Comparison of ENCODE assay signal across 9 mouse cellular contexts in the genomic region with DNA sequence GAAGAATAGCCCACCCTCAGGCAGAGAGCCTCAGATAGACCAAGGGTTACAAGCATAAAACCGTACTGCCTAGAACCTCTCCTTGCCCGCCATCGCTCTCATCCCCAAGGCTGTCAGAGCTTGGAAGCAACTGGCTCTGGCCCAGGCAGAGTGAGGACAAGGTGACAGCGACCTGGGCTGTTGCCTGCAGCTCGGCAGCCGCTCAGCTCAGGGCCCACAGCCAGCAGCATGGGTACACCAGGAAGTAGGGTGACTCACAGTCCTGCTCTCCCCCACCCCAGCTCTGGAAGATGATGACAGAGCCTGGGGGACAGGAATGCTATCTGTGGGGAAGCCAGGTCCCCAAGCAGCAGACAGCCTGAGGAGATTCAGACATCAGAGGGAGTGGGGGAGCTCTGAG. TPM values are rescaled to one million over a fixed set of nuclear protein-coding genes. Genes with fewer than 3 reads are reported as not detected.
DNase-seq lines count a peak whose midpoint lies in the region; ATAC-seq and TF ChIP-seq lines count a peak whose summit lies in the region.
"Had no signal": no experiment of that assay in that cellular context is flagged by ENCODE, and none has a peak within 500 bp of the region (broad histone marks: within the 10 kb centered on the region; RNA-seq: fewer than 3 reads in every experiment).

No protein-coding gene starts in this region.

- intact Hi-C loops in heart, adult 2 months (cut with DNase I): no loop called here

- no peak overlapping the region for H3K9ac ChIP-seq in heart, adult 2 months (ENCODE audit: low read depth, low read length)
- H3K9ac ChIP-seq in liver, embryonic 11.5 days (ENCODE audit: low read depth, low read length): no peak overlapping the region
- H3K9ac ChIP-seq: liver, embryonic 15.5 days had no signal

- no peak overlapping the region for H3K27ac ChIP-seq in heart, adult 2 months
- H3K27ac ChIP-seq in liver, embryonic 11.5 days (ENCODE audit: low read depth, low read length): no peak overlapping the region
- H3K27ac ChIP-seq: liver, embryonic 15.5 days had no signal

- no peak for TF ChIP-seq EP300 in heart, adult 2 months (IDR thresholded peaks at IDR 0.05; ENCODE audit: insufficient read depth, low read depth, low read length)

- H3K27me3 ChIP-seq in heart, adult 2 months (ENCODE audit: control insufficient read depth, insufficient read depth, low read length): peaks cover 2% of the 10 kb centered on the region; the same call in 1 of the 2 replicates
- H3K27me3 ChIP-seq in liver, embryonic 11.5 days (replicated peaks; ENCODE audit: control insufficient read depth, insufficient read depth, low read length): peaks cover 27% of the 10 kb centered on the region

- no peaks in the 10 kb centered on the region for H3K36me3 ChIP-seq in heart, adult 2 months (ENCODE audit: control insufficient read depth, insufficient read depth, low read length)
- no peaks in the 10 kb centered on the region for H3K36me3 ChIP-seq in liver, embryonic 11.5 days (ENCODE audit: control insufficient read depth, insufficient read depth, low read length)
- H3K36me3 ChIP-seq: liver, embryonic 15.5 days had no signal

- no peaks in the 10 kb centered on the region for H3K79me2 ChIP-seq in heart, adult 2 months (replicated peaks; ENCODE audit: control insufficient read depth, insufficient read depth, low read length)

- 33% methylated on average over 6 of the region's 6 CpGs for WGBS in heart, adult 2 months
- WGBS in liver, embryonic 11.5 days: 64% methylated on average over 6 of the region's 6 CpGs

- no peak for TF ChIP-seq POLR2A in heart, adult 2 months (IDR thresholded peaks at IDR 0.05; ENCODE audit: insufficient read depth, low read depth, low read length)

- ATAC-seq in megakaryocyte, adult 5-6 weeks (ENCODE audit: poor library complexity, severe bottlenecking): no peak
- ATAC-seq in liver, embryonic 11.5 days (replicated peaks; ENCODE audit: low FRiP score): no peak

- H3K4me3 ChIP-seq in heart, adult 2 months: no peak overlapping the region
- H3K4me3 ChIP-seq in liver, embryonic 11.5 days (ENCODE audit: low read depth, low read length): no peak overlapping the region
- H3K4me3 ChIP-seq: liver, embryonic 15.5 days had no signal

- no peak overlapping the region for H3K4me2 ChIP-seq in liver, embryonic 11.5 days
- H3K4me2 ChIP-seq: liver, embryonic 15.5 days had no signal

- H3K9me3 ChIP-seq in liver, embryonic 11.5 days (ENCODE audit: control insufficient read depth, low read length): no peaks in the 10 kb centered on the region
- H3K9me3 ChIP-seq: liver, embryonic 15.5 days had no signal

- TF ChIP-seq CTCF in heart, adult 2 months (IDR thresholded peaks at IDR 0.05): no peak

- H3K4me1 ChIP-seq in heart, adult 2 months (ENCODE audit: control insufficient read depth, insufficient read depth, low read length): no peaks in the 10 kb centered on the region
- no peaks in the 10 kb centered on the region for H3K4me1 ChIP-seq in liver, embryonic 11.5 days (replicated peaks; ENCODE audit: control insufficient read depth, insufficient read depth, low read length)

- DNase-seq in layer of hippocampus, adult 18-20 months (ENCODE audit: low spot score in 2 of 2): peak; percentile 37
- DNase-seq in layer of hippocampus, adult 9-10 months (ENCODE audit: low spot score): no peak
- peak; percentile 88 to 90 for DNase-seq in adrenal gland, postnatal 36 days
- peak; percentile 70 to 78 for DNase-seq in heart, adult 2 months
- DNase-seq in kidney, postnatal 36 days: peak; percentile 66 to 71
- DNase-seq in spleen, adult 18-20 months: no peak
- no peak for DNase-seq in liver, embryonic 11.5 days (ENCODE audit: low spot score)

RNA-seq across cellular contexts. Expression of gene Chst8, which starts 6.2 kb away (rescaled TPM):
- total RNA-seq in layer of hippocampus, adult 18-20 months (2021): 10 to 100 TPM; 27.6 to 44.7 TPM
- total RNA-seq in adrenal gland, postnatal 36 days (2021): 10 to 100 TPM in 1 of 2 experiments, 1 to 10 TPM in 1; 8.6 to 12.4 TPM
- total RNA-seq in heart, adult 2 months (2021): under 1 TPM in 1 of 2 experiments, not detected in 1; 0.39 TPM
- 0.23 and 0.41 TPM in 2 replicates for polyA plus RNA-seq in heart, adult 2 months (2012; rRNA removed)
- not detected in 2 replicates for total RNA-seq in megakaryocyte, adult 5-6 weeks (2015)
- not detected in 2 replicates for total RNA-seq in megakaryocyte, adult 5-6 weeks (2017)
- polyA plus RNA-seq in liver, embryonic 11.5 days (2014; fragmentation: Nextera tagmentation; extraction: Ambion mirVana): 0.75 and 0.79 TPM in 2 replicates

Comparison
In these comparisons a context has a peak if more than half of its experiments do, and no peak if none do; other contexts are left out.
1. DNase-seq: peak in layer of hippocampus, adult 18-20 months (2 of 2), adrenal gland, postnatal 36 days (2 of 2), heart, adult 2 months (2 of 2) and kidney, postnatal 36 days (2 of 2); none in layer of hippocampus, adult 9-10 months (single experiment), spleen, adult 18-20 months (0 of 2) and liver, embryonic 11.5 days (single experiment).
2. RNA of gene Chst8, which starts 6.2 kb away (total RNA-seq): 27.6 to 44.7 TPM in layer of hippocampus, adult 18-20 months and 8.6 to 12.4 TPM in adrenal gland, postnatal 36 days; 0.39 TPM in heart, adult 2 months and not detected in megakaryocyte, adult 5-6 weeks; every median in the first group is over 4 times any median in the second.